Mouse (Mus musculus): ENCODE measurements around the gene Galnt7.

Gene Galnt7

GRCm38 (mm10) chr8:57652456-57653055 is at the start of gene Galnt7:
TSS of gene Galnt7 (minus strand) at chr8:57653032.
- peak; percentile 17 for DNase-seq (ENCODE audit: low spot score)

GRCm38 (mm10) chr8:57688633-57689032 is 35.8 kb upstream of the Galnt7 start:
- no peak for DNase-seq (ENCODE audit: low spot score)

- DNase-seq (ENCODE audit: low spot score): no peak
Measured at GRCm38 (mm10) chr8:57685803-57686202, 33.0 kb upstream of the Galnt7 start.

GRCm38 (mm10) chr8:57680044-57680443 is 27.2 kb upstream of the Galnt7 start:
- DNase-seq (ENCODE audit: low spot score): no peak

GRCm38 (mm10) chr8:57664121-57664520 is 11.3 kb upstream of the Galnt7 start:
- DNase-seq (ENCODE audit: low spot score): no peak

GRCm38 (mm10) chr8:57660019-57660418 is 7.2 kb upstream of the Galnt7 start:
- no peak for DNase-seq (ENCODE audit: low spot score)

- DNase-seq (ENCODE audit: low spot score): no peak
Measured at GRCm38 (mm10) chr8:57656446-57656845, 3.6 kb upstream of the Galnt7 start.

- no peak for DNase-seq (ENCODE audit: low spot score)
Measured at GRCm38 (mm10) chr8:57654146-57654545, 1.3 kb upstream of the Galnt7 start.

GRCm38 (mm10) chr8:57653768-57654125 is 915 bp upstream of the Galnt7 start:
- no peak for DNase-seq (ENCODE audit: low spot score)

- no peak for DNase-seq (ENCODE audit: low spot score)
Measured at GRCm38 (mm10) chr8:57653056-57653767, 380 bp upstream of the Galnt7 start.

GRCm38 (mm10) chr8:57651689-57652455 is 960 bp downstream of the Galnt7 start:
- DNase-seq (ENCODE audit: low spot score): peak; percentile 17

- no peak for DNase-seq (ENCODE audit: low spot score)
Measured at GRCm38 (mm10) chr8:57651357-57651688, 1.5 kb downstream of the Galnt7 start.

- DNase-seq (ENCODE audit: low spot score): no peak
Measured at GRCm38 (mm10) chr8:57650216-57650615, 2.6 kb downstream of the Galnt7 start.

GRCm38 (mm10) chr8:57647566-57647965 is 5.3 kb downstream of the Galnt7 start:
- DNase-seq (ENCODE audit: low spot score): no peak

- DNase-seq (ENCODE audit: low spot score): no peak
Measured at GRCm38 (mm10) chr8:57644281-57644680, 8.6 kb downstream of the Galnt7 start.

- no peak for DNase-seq (ENCODE audit: low spot score)
Measured at GRCm38 (mm10) chr8:57642722-57643121, 10.1 kb downstream of the Galnt7 start.

- no peak for DNase-seq (ENCODE audit: low spot score)
Measured at GRCm38 (mm10) chr8:57638925-57639324, 13.9 kb downstream of the Galnt7 start.

- DNase-seq (ENCODE audit: low spot score): no peak
Measured at GRCm38 (mm10) chr8:57637599-57638280, 15.1 kb downstream of the Galnt7 start.

- DNase-seq (ENCODE audit: low spot score): no peak
Measured at GRCm38 (mm10) chr8:57636698-57637097, 16.1 kb downstream of the Galnt7 start.

- no peak for DNase-seq (ENCODE audit: low spot score)
Measured at GRCm38 (mm10) chr8:57636281-57636680, 16.6 kb downstream of the Galnt7 start.

GRCm38 (mm10) chr8:57631780-57632179 is 21.1 kb downstream of the Galnt7 start:
- DNase-seq (ENCODE audit: low spot score): no peak

GRCm38 (mm10) chr8:57630148-57630547 is 22.7 kb downstream of the Galnt7 start:
- no peak for DNase-seq (ENCODE audit: low spot score)

Data from urinary bladder, postnatal 10 days (tissue).